Mouse (Mus musculus): ENCODE measurements around the gene Cdipt. TPM values are rescaled to one million over a fixed set of nuclear protein-coding genes. Genes with fewer than 3 reads are reported as not detected.

Gene Cdipt
- total RNA-seq, 2 experiments from 2014 or later: 43.2 to 45.2 TPM

- peak; percentile 85 to 87 for DNase-seq
Measured at GRCm38 (mm10) chr7:127024755-127025555, 49.2 kb downstream of the Cdipt start.

DNA sequence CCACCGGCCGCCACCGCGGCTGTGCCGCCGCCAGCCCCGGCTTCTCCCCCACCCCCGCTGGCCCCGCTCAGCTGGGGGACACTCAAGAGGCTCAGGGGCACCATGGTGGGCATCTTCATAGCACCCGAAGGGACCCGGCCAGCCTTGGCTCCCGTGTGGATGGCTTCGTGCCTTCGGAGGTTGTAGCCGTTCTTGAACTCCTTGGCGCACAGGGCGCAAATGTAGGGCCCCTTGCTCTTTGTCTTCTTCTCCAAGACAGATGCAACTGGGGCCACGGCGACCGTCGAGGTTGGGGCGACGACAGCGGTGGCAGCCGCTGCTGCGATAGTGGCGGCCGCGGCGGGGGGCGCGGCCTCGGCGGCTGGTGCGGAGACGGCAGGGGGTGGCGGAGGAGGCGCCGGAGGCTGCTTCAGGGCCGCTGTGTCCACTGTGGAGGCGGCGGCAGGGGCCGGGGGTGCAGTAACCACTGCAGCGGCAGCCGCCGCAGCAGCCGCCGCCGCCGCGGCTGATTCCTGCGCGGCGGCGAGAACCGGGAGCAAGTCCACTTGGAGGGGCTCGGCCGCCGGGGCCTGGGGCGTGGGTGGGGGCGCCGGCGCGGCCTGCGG is 49.9 kb downstream of the Cdipt start:
- DNase-seq: peak in 1 of 2 experiments; percentile 67

DNA sequence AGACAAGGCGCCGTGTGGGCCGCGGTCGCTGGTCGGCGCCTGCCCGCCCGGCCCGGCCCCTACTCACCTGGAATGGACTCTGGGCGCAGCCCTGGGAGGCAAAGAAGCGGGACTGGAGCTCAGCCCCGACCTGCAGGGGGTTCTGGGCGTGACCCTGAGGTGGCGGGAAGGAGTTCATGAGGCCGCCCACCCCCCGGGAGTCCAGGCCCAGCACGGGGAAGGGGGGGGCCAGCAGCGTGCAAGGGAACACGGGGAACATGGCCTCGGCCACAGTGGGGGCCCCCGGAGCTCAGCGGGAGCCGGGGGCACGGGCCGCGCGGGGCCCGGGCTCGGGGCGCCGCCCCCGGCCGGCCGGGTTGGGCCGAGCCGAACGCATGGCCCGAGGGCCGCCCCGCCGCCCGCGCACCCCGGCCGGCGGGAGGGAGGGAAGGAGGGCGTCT is 50.5 kb downstream of the Cdipt start:
- peak; percentile 74 to 75 for DNase-seq

DNA sequence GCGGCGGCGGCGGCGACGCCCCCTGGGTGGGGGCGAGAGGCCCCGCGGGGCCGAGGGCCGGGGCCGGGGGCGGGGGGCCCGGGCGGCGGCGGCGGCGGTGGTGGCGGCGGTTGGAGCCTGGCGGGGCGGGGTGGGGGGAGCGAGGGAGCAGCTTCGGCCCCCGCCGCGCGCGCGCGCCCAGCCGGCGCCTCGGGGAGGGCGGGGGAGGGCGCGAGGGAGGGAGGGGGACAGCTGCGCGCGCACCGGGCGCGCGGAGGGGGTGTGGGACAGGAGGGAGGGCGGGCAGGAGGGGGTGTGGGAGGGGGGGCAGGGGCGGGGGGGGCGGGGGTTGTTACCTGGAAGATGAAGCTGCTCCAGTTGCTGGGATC is 50.9 kb downstream of the Cdipt start:
- no peak for DNase-seq

- peak; percentile 100 for DNase-seq
Measured at GRCm38 (mm10) chr7:127026984-127027726, 51.4 kb downstream of the Cdipt start, which contains the start of gene Maz. TSS of gene Maz (minus strand) at chr7:127027037.

DNA sequence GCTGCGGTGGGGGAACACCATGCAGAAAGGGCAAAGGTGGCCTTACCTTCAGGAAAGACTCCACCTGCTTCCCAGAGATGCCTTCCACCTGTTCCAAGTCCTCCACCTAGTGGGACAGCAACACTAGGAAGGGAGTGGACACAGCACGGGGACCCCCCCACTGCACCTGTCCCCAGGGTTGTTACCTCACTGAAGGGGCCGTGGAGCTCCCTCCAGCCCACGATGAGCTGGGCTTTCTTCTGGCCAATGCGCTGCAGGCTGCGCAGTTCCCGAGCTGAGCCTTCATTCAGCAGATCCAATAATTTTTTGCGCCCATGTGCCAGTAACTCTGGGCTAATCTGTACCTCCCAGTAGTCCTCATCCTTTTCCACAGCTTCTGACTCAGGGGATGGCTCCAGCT is 52.2 kb downstream of the Cdipt start:
- DNase-seq: no peak

Other genes with a start within 250 kb of the Cdipt start
- 10 to 100 TPM; 37.2 to 46.7 TPM for gene Mapk3, start 216.3 kb upstream of the Cdipt start, total RNA-seq (2021)
- gene Gdpd3, start 209.6 kb upstream of the Cdipt start, total RNA-seq (2021): 1 to 10 TPM in 1 of 2 experiments, under 1 TPM in 1; 0.27 to 1.6 TPM
- 10 to 100 TPM; 43.4 to 73.3 TPM for gene Ypel3, start 199.0 kb upstream of the Cdipt start, total RNA-seq (2021)
- gene Tbx6, start 194.4 kb upstream of the Cdipt start, total RNA-seq (2021): under 1 TPM; 0.27 to 0.64 TPM
- gene Ppp4c, start 183.4 kb upstream of the Cdipt start, total RNA-seq (2021): 10 to 100 TPM; 35.6 to 39.0 TPM
- gene Fam57b, start 178.2 kb upstream of the Cdipt start, total RNA-seq (2021): 1 to 10 TPM; 8.4 to 8.6 TPM
- not detected for gene 4930451I11Rik, start 144.3 kb upstream of the Cdipt start, total RNA-seq (2021)
- gene Doc2a, start 128.5 kb upstream of the Cdipt start, total RNA-seq (2021): not detected
- gene Hirip3, start 113.9 kb upstream of the Cdipt start, total RNA-seq (2021): 1 to 10 TPM; 5.0 to 6.4 TPM
- 10 to 100 TPM; 17.2 to 19.1 TPM for gene Ino80e, start 113.5 kb upstream of the Cdipt start, total RNA-seq (2021)
- 10 to 100 TPM; 35.6 to 38.4 TPM for gene Taok2, start 91.2 kb upstream of the Cdipt start, total RNA-seq (2021)
- gene Tmem219, start 53.0 kb upstream of the Cdipt start, total RNA-seq (2021): 10 to 100 TPM; 10.4 to 10.6 TPM
- 1 to 10 TPM; 7.4 to 7.5 TPM for gene Kctd13, start 47.0 kb upstream of the Cdipt start, total RNA-seq (2021)
- gene Asphd1, start 26.3 kb upstream of the Cdipt start, total RNA-seq (2021): not detected
- gene Sez6l2, start 25.4 kb upstream of the Cdipt start, total RNA-seq (2021): 1 to 10 TPM; 5.5 to 6.2 TPM
- under 1 TPM in 1 of 2 experiments, not detected in 1; 0.59 TPM for gene Cdiptos, start 184 bp downstream of the Cdipt start, total RNA-seq (2021)
- 10 to 100 TPM; 59.9 to 68.7 TPM for gene Mvp, start 38.7 kb downstream of the Cdipt start, total RNA-seq (2021)
- gene Pagr1b, start 40.6 kb downstream of the Cdipt start, total RNA-seq (2021): not detected
- gene Pagr1a, start 41.4 kb downstream of the Cdipt start, total RNA-seq (2021): 10 to 100 TPM in 1 of 2 experiments, 1 to 10 TPM in 1; 8.3 to 10.7 TPM
- 10 to 100 TPM; 24.6 to 27.3 TPM for gene Gm42742, start 45.2 kb downstream of the Cdipt start, total RNA-seq (2021)
- under 1 TPM in 1 of 2 experiments, not detected in 1; 0.80 TPM for gene Prrt2, start 45.3 kb downstream of the Cdipt start, total RNA-seq (2021)
- 10 to 100 TPM; 55.3 to 57.3 TPM for gene Maz, start 51.1 kb downstream of the Cdipt start, total RNA-seq (2021)
- 1 to 10 TPM in 1 of 2 experiments, under 1 TPM in 1; 0.93 to 1.0 TPM for gene Kif22, start 66.6 kb downstream of the Cdipt start, total RNA-seq (2021)
- gene Zg16, start 111.4 kb downstream of the Cdipt start, total RNA-seq (2021): not detected
- 1 to 10 TPM; 1.3 to 2.9 TPM for gene AI467606, start 115.4 kb downstream of the Cdipt start, total RNA-seq (2021)
- gene Qprt, start 146.3 kb downstream of the Cdipt start, total RNA-seq (2021): under 1 TPM in 1 of 2 experiments, not detected in 1; 0.49 TPM
- 1 to 10 TPM in 1 of 2 experiments, under 1 TPM in 1; 0.55 to 2.6 TPM for gene Spn, start 161.9 kb downstream of the Cdipt start, total RNA-seq (2021)
- gene Cd2bp2, start 220.1 kb downstream of the Cdipt start, total RNA-seq (2021): 10 to 100 TPM; 35.1 to 36.9 TPM
- gene Tbc1d10b, start 232.6 kb downstream of the Cdipt start, total RNA-seq (2021): 10 to 100 TPM; 20.8 to 21.6 TPM
- gene Mylpf, start 233.0 kb downstream of the Cdipt start, total RNA-seq (2021): 1 to 10 TPM; 1.1 to 3.7 TPM